Mouse (Mus musculus): ENCODE data around the gene Adprm. TPM values are rescaled to one million over a fixed set of nuclear protein-coding genes. Genes with fewer than 3 reads are reported as not detected.

The Adprm gene
- polyA plus RNA-seq, 1 experiment: 13.1 TPM

DNA sequence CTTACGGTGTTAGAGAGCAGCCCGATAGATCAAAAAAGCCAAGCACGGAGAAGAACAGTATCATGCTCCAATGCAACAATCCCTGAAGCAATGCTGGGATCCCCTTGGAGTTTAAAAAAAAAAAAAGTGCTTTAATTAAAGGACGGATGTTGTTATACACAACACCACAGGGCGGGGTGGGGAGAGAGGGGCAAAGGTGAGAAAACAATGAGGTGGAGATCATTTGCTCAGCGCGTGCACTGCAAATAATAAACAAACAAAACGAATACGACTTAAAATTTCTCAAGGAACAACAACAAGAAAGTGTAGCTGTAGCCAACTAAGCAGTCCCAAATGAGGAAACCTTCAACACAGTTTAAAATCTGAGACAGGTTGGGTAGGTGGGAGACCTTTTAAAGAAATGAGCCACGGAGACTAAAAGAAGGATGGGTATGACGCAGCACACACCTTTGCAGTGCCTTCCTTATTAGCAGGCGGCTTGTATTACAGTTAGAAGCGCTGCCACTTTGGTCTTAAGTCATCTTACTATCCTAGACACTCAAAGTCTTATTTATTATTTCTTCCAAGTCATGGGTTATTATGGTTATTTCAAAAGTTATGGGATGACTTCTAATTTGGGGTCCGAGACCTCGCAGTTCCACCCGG is 596 bp downstream of the Adprm start:
- peaks cover 36% of the 10 kb centered on the region for H3K79me2 ChIP-seq (ENCODE audit: control insufficient read depth, insufficient read depth)
- peaks cover 12% of the 10 kb centered on the region for H3K36me3 ChIP-seq (ENCODE audit: control insufficient read depth, insufficient read depth)
- H3K4me2 ChIP-seq (ENCODE audit: low read depth): peak overlapping the region; percentile 82
- TF ChIP-seq USF1 (IDR thresholded peaks at IDR 0.05; ENCODE audit: low read depth): no peak
- TF ChIP-seq TCF3 (IDR thresholded peaks at IDR 0.05; ENCODE audit: insufficient read length, low read depth): no peak
- no peak for TF ChIP-seq E2F4 (IDR thresholded peaks at IDR 0.05; ENCODE audit: insufficient read depth)
- TF ChIP-seq SRF (IDR thresholded peaks at IDR 0.05; ENCODE audit: control insufficient read depth, insufficient read length, low read depth): no peak
- TF ChIP-seq TCF12 (IDR thresholded peaks at IDR 0.05; ENCODE audit: insufficient read depth, poor library complexity, severe bottlenecking): no peak
- no peak for TF ChIP-seq POLR2AphosphoS2 (IDR thresholded peaks at IDR 0.05; ENCODE audit: insufficient read length, low read depth)
- TF ChIP-seq REST (IDR thresholded peaks at IDR 0.05; ENCODE audit: insufficient read depth, insufficient read length): no peak
- TF ChIP-seq MYOD1 (IDR thresholded peaks at IDR 0.05; ENCODE audit: control insufficient read depth in 1 of 3, insufficient read length in 2 of 3, low read depth in 2 of 3): no peak
- TF ChIP-seq POLR2A (IDR thresholded peaks at IDR 0.05; ENCODE audit: insufficient read length, low read depth): no peak
- no peak for TF ChIP-seq MAX (IDR thresholded peaks at IDR 0.05; ENCODE audit: low read depth)
- TF ChIP-seq MYOG (IDR thresholded peaks at IDR 0.05; ENCODE audit: control insufficient read depth in 1 of 3, insufficient read depth in 1 of 3, insufficient read length in 2 of 3, low read depth in 2 of 3): no peak
- no peak for TF ChIP-seq CEBPB (IDR thresholded peaks at IDR 0.05; ENCODE audit: insufficient read depth, poor library complexity, severe bottlenecking)
- H3ac ChIP-seq (ENCODE audit: control insufficient read depth, insufficient read length): peak overlapping the region; percentile 38
- H3K27me3 ChIP-seq (ENCODE audit: control insufficient read depth, insufficient read depth, insufficient read length): no peaks in the 10 kb centered on the region
- peak overlapping the region; percentile 92 for H3K4me3 ChIP-seq

DNA sequence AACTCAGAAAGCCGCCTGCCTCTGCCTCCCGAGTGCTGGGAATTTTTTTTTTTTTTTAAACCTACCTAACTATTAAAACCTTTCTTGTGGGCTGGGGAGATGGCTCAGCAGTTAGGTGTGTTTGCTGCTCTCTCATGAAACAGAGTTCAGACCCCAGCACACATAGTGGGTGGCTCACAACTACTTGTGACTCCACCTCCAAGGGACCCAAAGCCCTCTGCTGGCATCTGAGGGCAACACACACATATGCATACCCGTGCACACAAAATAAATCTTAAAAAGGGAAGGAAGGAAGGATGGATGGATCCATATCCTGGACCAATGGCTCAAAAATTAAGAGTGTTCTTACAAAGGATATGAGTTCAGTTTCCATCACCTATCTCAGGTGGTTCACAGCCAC is 3.1 kb downstream of the Adprm start:
- Histone ChIP-seq H3K79me2 (ENCODE audit: control insufficient read depth, insufficient read depth) (peaks cover 25% of the 10 kb centered on the region), H3K36me3 (ENCODE audit: control insufficient read depth, insufficient read depth) (peaks cover 8% of the 10 kb centered on the region), H3K27me3 (ENCODE audit: control insufficient read depth, insufficient read depth, insufficient read length) (no peaks in the 10 kb centered on the region), H3K4me3 (no peak overlapping the region), H3K4me2 (ENCODE audit: low read depth) (no peak overlapping the region), H3ac (ENCODE audit: control insufficient read depth, insufficient read length) (no peak overlapping the region)
- no peak for TF ChIP-seq MYOD1 (IDR thresholded peaks at IDR 0.05; ENCODE audit: control insufficient read depth in 1 of 3, insufficient read length in 2 of 3, low read depth in 2 of 3)
- TF ChIP-seq REST (IDR thresholded peaks at IDR 0.05; ENCODE audit: insufficient read depth, insufficient read length): no peak
- TF ChIP-seq POLR2A (IDR thresholded peaks at IDR 0.05; ENCODE audit: insufficient read length, low read depth): no peak
- TF ChIP-seq CEBPB (IDR thresholded peaks at IDR 0.05; ENCODE audit: insufficient read depth, poor library complexity, severe bottlenecking): no peak
- TF ChIP-seq USF1 (IDR thresholded peaks at IDR 0.05; ENCODE audit: low read depth): no peak
- TF ChIP-seq E2F4 (IDR thresholded peaks at IDR 0.05; ENCODE audit: insufficient read depth): no peak
- no peak for TF ChIP-seq POLR2AphosphoS2 (IDR thresholded peaks at IDR 0.05; ENCODE audit: insufficient read length, low read depth)
- no peak for TF ChIP-seq SRF (IDR thresholded peaks at IDR 0.05; ENCODE audit: control insufficient read depth, insufficient read length, low read depth)
- no peak for TF ChIP-seq TCF12 (IDR thresholded peaks at IDR 0.05; ENCODE audit: insufficient read depth, poor library complexity, severe bottlenecking)
- TF ChIP-seq MYOG (IDR thresholded peaks at IDR 0.05; ENCODE audit: control insufficient read depth in 1 of 3, insufficient read depth in 1 of 3, insufficient read length in 2 of 3, low read depth in 2 of 3): no peak
- TF ChIP-seq MAX (IDR thresholded peaks at IDR 0.05; ENCODE audit: low read depth): no peak
- no peak for TF ChIP-seq TCF3 (IDR thresholded peaks at IDR 0.05; ENCODE audit: insufficient read length, low read depth)

- Histone ChIP-seq H3ac (ENCODE audit: control insufficient read depth, insufficient read length) (no peak overlapping the region), H3K4me2 (ENCODE audit: low read depth) (no peak overlapping the region), H3K4me3 (no peak overlapping the region), H3K36me3 (ENCODE audit: control insufficient read depth, insufficient read depth) (peaks cover 8% of the 10 kb centered on the region), H3K79me2 (ENCODE audit: control insufficient read depth, insufficient read depth) (peaks cover 17% of the 10 kb centered on the region), H3K27me3 (ENCODE audit: control insufficient read depth, insufficient read depth, insufficient read length) (no peaks in the 10 kb centered on the region)
- TF ChIP-seq POLR2AphosphoS2 (IDR thresholded peaks at IDR 0.05; ENCODE audit: insufficient read length, low read depth): no peak
- no peak for TF ChIP-seq CEBPB (IDR thresholded peaks at IDR 0.05; ENCODE audit: insufficient read depth, poor library complexity, severe bottlenecking)
- TF ChIP-seq E2F4 (IDR thresholded peaks at IDR 0.05; ENCODE audit: insufficient read depth): no peak
- TF ChIP-seq POLR2A (IDR thresholded peaks at IDR 0.05; ENCODE audit: insufficient read length, low read depth): no peak
- no peak for TF ChIP-seq USF1 (IDR thresholded peaks at IDR 0.05; ENCODE audit: low read depth)
- no peak for TF ChIP-seq MAX (IDR thresholded peaks at IDR 0.05; ENCODE audit: low read depth)
- no peak for TF ChIP-seq MYOG (IDR thresholded peaks at IDR 0.05; ENCODE audit: control insufficient read depth in 1 of 3, insufficient read depth in 1 of 3, insufficient read length in 2 of 3, low read depth in 2 of 3)
- no peak for TF ChIP-seq REST (IDR thresholded peaks at IDR 0.05; ENCODE audit: insufficient read depth, insufficient read length)
- no peak for TF ChIP-seq MYOD1 (IDR thresholded peaks at IDR 0.05; ENCODE audit: control insufficient read depth in 1 of 3, insufficient read length in 2 of 3, low read depth in 2 of 3)
- no peak for TF ChIP-seq TCF3 (IDR thresholded peaks at IDR 0.05; ENCODE audit: insufficient read length, low read depth)
- no peak for TF ChIP-seq SRF (IDR thresholded peaks at IDR 0.05; ENCODE audit: control insufficient read depth, insufficient read length, low read depth)
Measured at GRCm38 (mm10) chr11:67048496-67048895, 3.9 kb downstream of the Adprm start.

GRCm38 (mm10) chr11:67047199-67047598 is 5.2 kb downstream of the Adprm start:
- Histone ChIP-seq H3K27me3 (ENCODE audit: control insufficient read depth, insufficient read depth, insufficient read length) (no peaks in the 10 kb centered on the region), H3K36me3 (ENCODE audit: control insufficient read depth, insufficient read depth) (peaks cover 8% of the 10 kb centered on the region), H3K4me3 (no peak overlapping the region), H3K79me2 (ENCODE audit: control insufficient read depth, insufficient read depth) (peaks cover 9% of the 10 kb centered on the region), H3K4me2 (ENCODE audit: low read depth) (no peak overlapping the region), H3ac (ENCODE audit: control insufficient read depth, insufficient read length) (no peak overlapping the region)
- no peak for TF ChIP-seq CEBPB (IDR thresholded peaks at IDR 0.05; ENCODE audit: insufficient read depth, poor library complexity, severe bottlenecking)
- TF ChIP-seq E2F4 (IDR thresholded peaks at IDR 0.05; ENCODE audit: insufficient read depth): no peak
- TF ChIP-seq TCF12 (IDR thresholded peaks at IDR 0.05; ENCODE audit: insufficient read depth, poor library complexity, severe bottlenecking): no peak
- no peak for TF ChIP-seq TCF3 (IDR thresholded peaks at IDR 0.05; ENCODE audit: insufficient read length, low read depth)
- no peak for TF ChIP-seq SRF (IDR thresholded peaks at IDR 0.05; ENCODE audit: control insufficient read depth, insufficient read length, low read depth)
- no peak for TF ChIP-seq POLR2AphosphoS2 (IDR thresholded peaks at IDR 0.05; ENCODE audit: insufficient read length, low read depth)
- TF ChIP-seq POLR2A (IDR thresholded peaks at IDR 0.05; ENCODE audit: insufficient read length, low read depth): no peak
- TF ChIP-seq REST (IDR thresholded peaks at IDR 0.05; ENCODE audit: insufficient read depth, insufficient read length): no peak

All from myocyte (in vitro differentiated cells).